Mouse (Mus musculus) heart, embryonic 11.5 days (tissue): ENCODE measurements around the gene Hist1h2bb. TPM values are rescaled to one million over a fixed set of nuclear protein-coding genes. Genes with fewer than 3 reads are reported as not detected.

ENCODE experiments used
- ATAC-seq: fragments of 200-750 bp; cut with Nextera tagmentation; replicated peaks from 2 replicates; pipeline ENCODE4 v1.8.0; 2017; ENCODE audit warnings: moderate library complexity; ENCODE audit not compliant: insufficient number of reproducible peaks, low FRiP score, low TSS enrichment
- H3K27ac ChIP-seq: fragments of 300-500 bp; sonication (generic); 2 replicates; pipeline ENCODE4 v1.5.1; 2014; ENCODE audit warnings: mild to moderate bottlenecking, low read depth, low read length
- H3K27me3 ChIP-seq: fragments of 300-500 bp; sonication (generic); 2 replicates; pipeline ENCODE4 v1.6.1; 2014; ENCODE audit warnings: mild to moderate bottlenecking, low read length, mixed read lengths; ENCODE audit not compliant: control insufficient read depth, insufficient read depth
- H3K36me3 ChIP-seq: fragments of 300-500 bp; sonication (generic); 2 replicates; pipeline ENCODE4 v1.6.1; 2014; ENCODE audit warnings: mild to moderate bottlenecking, low read length, moderate library complexity, mixed read lengths; ENCODE audit not compliant: control insufficient read depth, insufficient read depth
- H3K4me1 ChIP-seq: fragments of 300-500 bp; sonication (generic); 2 replicates; pipeline ENCODE4 v1.6.1; 2014; ENCODE audit warnings: low read length; ENCODE audit not compliant: control insufficient read depth, insufficient read depth
- H3K4me2 ChIP-seq: fragments of 300-500 bp; sonication (generic); 2 replicates; pipeline ENCODE4 v1.6.1; 2014; ENCODE audit warnings: mild to moderate bottlenecking, moderate library complexity
- H3K4me3 ChIP-seq: fragments of 300-500 bp; sonication (generic); 2 replicates; pipeline ENCODE4 v1.5.1; 2014; ENCODE audit warnings: low read depth, low read length
- H3K9ac ChIP-seq: fragments of 300-500 bp; sonication (generic); 2 replicates; pipeline ENCODE4 v1.6.1; 2014; ENCODE audit warnings: mild to moderate bottlenecking, low read depth, low read length, moderate library complexity
- H3K9me3 ChIP-seq: fragments of 300-500 bp; sonication (generic); replicated peaks from 2 replicates; pipeline ENCODE4 v1.6.1; 2016; ENCODE audit warnings: low read length; ENCODE audit not compliant: control insufficient read depth
- WGBS: fragments of 180-500 bp; shearing (Covaris S2); extraction: QIAGEN DNeasy Blood & Tissue Kit; methylation state at CpG from one replicate; pipeline ENCODE4 v1.1.7; 2014; ENCODE audit not compliant: insufficient replicate concordance; 5-methylcytosine and 5-hydroxymethylcytosine counted together
- polyA plus RNA-seq: library from polyadenylated mRNA; unstranded; fragments of >200 nt; fragmentation: Nextera tagmentation; extraction: Ambion mirVana; gene quantifications from 2 replicates; pipeline ENCODE4 v1.2.1, GENCODE M21; 2014

Hist1h2bb gene
- polyA plus RNA-seq, 1 experiment from 2014 or later, result 2.7 TPM

- Histone ChIP-seq H3K4me1 (0 out of 2 replicates have a peak, but pooled peaks cover 8% of the 10 kb centered on the region), H3K4me2 (no peak overlapping the region), H3K9me3 (no peaks in the 10 kb centered on the region), H3K27me3 (no peaks in the 10 kb centered on the region), H3K27ac (no peak overlapping the region), H3K36me3 (no peaks in the 10 kb centered on the region), H3K4me3 (no peak overlapping the region), H3K9ac (no peak overlapping the region)
- no peak for ATAC-seq
- WGBS, result 76% methylated on average over 7 of the region's 7 CpGs
Measured at GRCm38 (mm10) chr13:23705751-23706356, 40.7 kb upstream of the Hist1h2bb start.

GRCm38 (mm10) chr13:23706771-23707170 is 39.8 kb upstream of the Hist1h2bb start:
- Histone ChIP-seq H3K36me3 (no peaks in the 10 kb centered on the region), H3K27ac (no peak overlapping the region), H3K4me1 (0 out of 2 replicates have a peak, but pooled peaks cover 9% of the 10 kb centered on the region), H3K4me3 (no peak overlapping the region), H3K4me2 (no peak overlapping the region), H3K9ac (no peak overlapping the region), H3K9me3 (no peaks in the 10 kb centered on the region), H3K27me3 (no peaks in the 10 kb centered on the region)
- 89% methylated on average over 12 of the region's 12 CpGs for WGBS
- no peak for ATAC-seq

- H3K4me1 ChIP-seq, result 0 out of 2 replicates have a peak, but pooled peaks cover 9% of the 10 kb centered on the region
- 0 out of 2 replicates have a peak overlapping the region, but pooled peaks have one; percentile 57 for H3K27ac ChIP-seq
- no peaks in the 10 kb centered on the region for H3K36me3 ChIP-seq
- no peak overlapping the region for H3K4me2 ChIP-seq
- H3K27me3 ChIP-seq, result no peaks in the 10 kb centered on the region
- no peak overlapping the region for H3K9ac ChIP-seq
- 78% methylated on average over 4 of the region's 4 CpGs for WGBS
- no peak overlapping the region for H3K4me3 ChIP-seq
- no peaks in the 10 kb centered on the region for H3K9me3 ChIP-seq
- no peak for ATAC-seq
Measured at GRCm38 (mm10) chr13:23708041-23708440, 38.5 kb upstream of the Hist1h2bb start.

GRCm38 (mm10) chr13:23708654-23709053 is 37.9 kb upstream of the Hist1h2bb start:
- Histone ChIP-seq H3K4me3 (no peak overlapping the region), H3K36me3 (no peaks in the 10 kb centered on the region), H3K4me1 (0 out of 2 replicates have a peak, but pooled peaks cover 9% of the 10 kb centered on the region), H3K9ac (no peak overlapping the region), H3K9me3 (no peaks in the 10 kb centered on the region), H3K4me2 (no peak overlapping the region), H3K27me3 (no peaks in the 10 kb centered on the region), H3K27ac (peak overlapping the region; percentile 57; the same call in 1 of the 2 replicates)
- no peak for ATAC-seq
- 49% methylated on average over 4 of the region's 4 CpGs for WGBS

- peak overlapping the region; percentile 71 for H3K4me2 ChIP-seq
- no peaks in the 10 kb centered on the region for H3K9me3 ChIP-seq
- peak overlapping the region; percentile 42 for H3K4me3 ChIP-seq
- 35% methylated on average over 11 of the region's 15 CpGs for WGBS
- H3K9ac ChIP-seq, result peak overlapping the region; percentile 71
- no peaks in the 10 kb centered on the region for H3K27me3 ChIP-seq
- H3K36me3 ChIP-seq, result no peaks in the 10 kb centered on the region
- H3K27ac ChIP-seq, result no peak overlapping the region
- 0 out of 2 replicates have a peak, but pooled peaks cover 9% of the 10 kb centered on the region for H3K4me1 ChIP-seq
- ATAC-seq, result no peak
Measured at GRCm38 (mm10) chr13:23709714-23710373, 36.7 kb upstream of the Hist1h2bb start.

- H3K4me3 ChIP-seq, result peak within 1 kb of the TSS; percentile 42
- H3K9ac ChIP-seq, result peak within 1 kb of the TSS; percentile 71
- H3K27ac ChIP-seq, result 0 out of 2 replicates have a peak within 1 kb of the TSS, but pooled peaks have one; percentile 41
- no peaks in the 10 kb centered on the region for H3K27me3 ChIP-seq
- no peaks in the 10 kb centered on the region for H3K9me3 ChIP-seq
- H3K36me3 ChIP-seq, result no peaks in the 10 kb centered on the region
- ATAC-seq, result no peak
- H3K4me2 ChIP-seq, result peak within 1 kb of the TSS; percentile 71
- 3% methylated on average over 17 of the region's 17 CpGs for WGBS
- 0 out of 2 replicates have a peak, but pooled peaks cover 9% of the 10 kb centered on the region for H3K4me1 ChIP-seq
Measured at GRCm38 (mm10) chr13:23710374-23711089, 36.0 kb upstream of the Hist1h2bb start, which contains the start of gene Hfe. Hfe (minus strand) TSS chr13:23710854.

- H3K4me1 ChIP-seq, result peaks cover 4% of the 10 kb centered on the region; the same call in 1 of the 2 replicates
- no peak for ATAC-seq
- no peaks in the 10 kb centered on the region for H3K9me3 ChIP-seq
- no peak overlapping the region for H3K4me2 ChIP-seq
- H3K27me3 ChIP-seq, result no peaks in the 10 kb centered on the region
- H3K36me3 ChIP-seq, result no peaks in the 10 kb centered on the region
- H3K27ac ChIP-seq, result no peak overlapping the region
- WGBS, result 59% methylated on average over 5 of the region's 5 CpGs
- no peak overlapping the region for H3K9ac ChIP-seq
- H3K4me3 ChIP-seq, result no peak overlapping the region
Measured at GRCm38 (mm10) chr13:23716261-23717042, 30.1 kb upstream of the Hist1h2bb start.

GRCm38 (mm10) chr13:23717176-23717575 is 29.4 kb upstream of the Hist1h2bb start:
- Histone ChIP-seq H3K36me3 (no peaks in the 10 kb centered on the region), H3K4me1 (peaks cover 4% of the 10 kb centered on the region; the same call in 1 of the 2 replicates), H3K9ac (no peak overlapping the region), H3K4me2 (no peak overlapping the region), H3K27ac (no peak overlapping the region), H3K9me3 (no peaks in the 10 kb centered on the region), H3K27me3 (no peaks in the 10 kb centered on the region), H3K4me3 (no peak overlapping the region)
- ATAC-seq, result no peak
- WGBS, result 33% methylated on average over 11 of the region's 11 CpGs
